ENCODE assay signal across 7 mouse cellular contexts in the genomic region with DNA sequence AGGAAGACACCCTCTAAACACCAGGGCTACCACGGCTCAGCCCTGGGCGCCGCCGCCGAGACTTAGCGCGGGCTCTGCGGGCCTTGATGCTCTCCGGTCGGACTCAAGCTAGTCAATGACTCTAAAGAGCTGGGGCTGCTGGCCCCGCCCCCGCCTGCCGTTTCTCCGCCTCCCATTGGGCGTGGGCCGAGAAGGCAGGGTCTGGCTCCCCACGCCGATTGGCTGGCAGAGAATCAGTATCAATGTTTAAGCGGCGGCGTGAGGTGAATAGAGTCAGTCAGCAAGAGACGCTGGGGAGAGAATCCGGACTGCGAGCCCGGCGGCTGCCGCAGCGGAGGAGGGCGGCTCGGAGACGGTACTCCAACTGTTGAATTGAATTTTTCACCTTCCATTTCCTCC. TPM values are rescaled to one million over a fixed set of nuclear protein-coding genes. Genes with fewer than 3 reads are reported as not detected.
DNase-seq lines count a peak whose midpoint lies in the region; ATAC-seq and TF ChIP-seq lines count a peak whose summit lies in the region.

A gene (plus strand): TSS at position 276 of the 399 bp plus-strand sequence.

- peak within 1 kb of the TSS; percentile 39 for H3K9ac ChIP-seq in kidney, embryonic 15.5 days
- peak within 1 kb of the TSS; percentile 20; the same call in 1 of the 2 replicates for H3K9ac ChIP-seq in limb, embryonic 15.5 days
- peak within 1 kb of the TSS; percentile 77 for H3K9ac ChIP-seq in midbrain, postnatal 0 days (replicated peaks; ENCODE audit: low read length, poor library complexity, severe bottlenecking)

- H3K27me3 ChIP-seq in heart, embryonic 10.5 days (ENCODE audit: insufficient read depth, poor library complexity, severe bottlenecking): peaks cover 26% of the 10 kb centered on the region
- peaks cover 43% of the 10 kb centered on the region for H3K27me3 ChIP-seq in kidney, embryonic 15.5 days
- H3K27me3 ChIP-seq in limb, embryonic 15.5 days: peaks cover 39% of the 10 kb centered on the region
- H3K27me3 ChIP-seq in midbrain, postnatal 0 days (ENCODE audit: insufficient read depth, low read length): no peaks in the 10 kb centered on the region

- DNase-seq in brain, embryonic 14.5 days (ENCODE audit: low read depth): peak; percentile 99
- DNase-seq in heart, embryonic 10.5 days (ENCODE audit: low spot score): peak; percentile 96
- peak; percentile 99 for DNase-seq in midbrain, postnatal 0 days (ENCODE audit: low spot score)
- DNase-seq in spleen, postnatal 36 days (ENCODE audit: low spot score in 2 of 2): peak; percentile 62 to 65

- H3K27ac ChIP-seq in heart, embryonic 10.5 days: peak within 1 kb of the TSS; percentile 79
- H3K27ac ChIP-seq in kidney, embryonic 15.5 days: peak within 1 kb of the TSS; percentile 80
- peak within 1 kb of the TSS; percentile 77 for H3K27ac ChIP-seq in limb, embryonic 15.5 days
- peak within 1 kb of the TSS; percentile 81 for H3K27ac ChIP-seq in midbrain, postnatal 0 days (ENCODE audit: low read depth, low read length)

- under 1% methylated on average over 31 of the region's 31 CpGs for WGBS in heart, embryonic 10.5 days
- WGBS in kidney, embryonic 15.5 days: 0% methylated on average over 31 of the region's 31 CpGs
- under 1% methylated on average over 31 of the region's 31 CpGs for WGBS in limb, embryonic 15.5 days
- 1% methylated on average over 31 of the region's 31 CpGs for WGBS in midbrain, postnatal 0 days

- H3K4me3 ChIP-seq in heart, embryonic 10.5 days: peak within 1 kb of the TSS; percentile 68
- peak within 1 kb of the TSS; percentile 59 for H3K4me3 ChIP-seq in kidney, embryonic 15.5 days (replicated peaks)
- peak within 1 kb of the TSS; percentile 57 for H3K4me3 ChIP-seq in limb, embryonic 15.5 days
- peak within 1 kb of the TSS; percentile 73 for H3K4me3 ChIP-seq in midbrain, postnatal 0 days (ENCODE audit: low read depth, low read length)

- peak; percentile 80; the same call in 1 of the 2 replicates for ATAC-seq in erythroblast, adult 5-6 weeks (replicated peaks; ENCODE audit: low FRiP score, poor library complexity, severe bottlenecking)
- peak; percentile 94 for ATAC-seq in kidney, embryonic 15.5 days (replicated peaks; ENCODE audit: low FRiP score)
- ATAC-seq in limb, embryonic 15.5 days (ENCODE audit: insufficient number of reproducible peaks, low FRiP score, low TSS enrichment, low read depth): peak; percentile 88
- ATAC-seq in midbrain, postnatal 0 days (ENCODE audit: low FRiP score): peak; percentile 91

- H3K4me1 ChIP-seq in heart, embryonic 10.5 days: peaks cover 18% of the 10 kb centered on the region
- H3K4me1 ChIP-seq in kidney, embryonic 15.5 days: peaks cover 50% of the 10 kb centered on the region
- peaks cover 44% of the 10 kb centered on the region for H3K4me1 ChIP-seq in limb, embryonic 15.5 days
- no peaks in the 10 kb centered on the region for H3K4me1 ChIP-seq in midbrain, postnatal 0 days (ENCODE audit: insufficient read depth, low read length)

- no peaks in the 10 kb centered on the region for H3K9me3 ChIP-seq in heart, embryonic 10.5 days
- no peaks in the 10 kb centered on the region for H3K9me3 ChIP-seq in kidney, embryonic 15.5 days (replicated peaks)
- no peaks in the 10 kb centered on the region for H3K9me3 ChIP-seq in limb, embryonic 15.5 days
- no peaks in the 10 kb centered on the region for H3K9me3 ChIP-seq in midbrain, postnatal 0 days (ENCODE audit: low read length)

- TF ChIP-seq CTCF in brain, embryonic 14.5 days (IDR thresholded peaks at IDR 0.05; ENCODE audit: borderline replicate concordance, extremely low read depth, insufficient read depth, insufficient read length): no peak
- no peak for TF ChIP-seq CTCF in midbrain, postnatal 0 days (IDR thresholded peaks at IDR 0.05)

- TF ChIP-seq POLR2A in brain, embryonic 14.5 days (IDR thresholded peaks at IDR 0.05; ENCODE audit: borderline replicate concordance, extremely low read depth, insufficient read depth, insufficient read length, poor library complexity, severe bottlenecking): peak; percentile 77; the same call in 1 of the 2 replicates

- peak within 1 kb of the TSS; percentile 91 for H3K4me2 ChIP-seq in kidney, embryonic 15.5 days
- H3K4me2 ChIP-seq in limb, embryonic 15.5 days: peak within 1 kb of the TSS; percentile 93
- H3K4me2 ChIP-seq in midbrain, postnatal 0 days (ENCODE audit: low read depth, low read length, poor library complexity, severe bottlenecking): peak within 1 kb of the TSS; percentile 81

- H3K36me3 ChIP-seq in heart, embryonic 10.5 days: no peaks in the 10 kb centered on the region
- H3K36me3 ChIP-seq in kidney, embryonic 15.5 days: no peaks in the 10 kb centered on the region
- no peaks in the 10 kb centered on the region for H3K36me3 ChIP-seq in limb, embryonic 15.5 days
- no peaks in the 10 kb centered on the region for H3K36me3 ChIP-seq in midbrain, postnatal 0 days (ENCODE audit: insufficient read depth, low read length)

RNA-seq across cellular contexts. Expression of the gene that starts here (rescaled TPM):
- 10.1 and 20.3 TPM in 2 replicates for polyA plus RNA-seq in brain, embryonic 14.5 days (2012; rRNA removed)
- total RNA-seq in erythroblast, adult 5-6 weeks (2015; ENCODE audit: low replicate concordance): not detected in 2 replicates
- not detected in 2 replicates for total RNA-seq in erythroblast, adult 5-6 weeks (2017; ENCODE audit: low replicate concordance)
- 1.5 and 3.4 TPM in 2 replicates for polyA plus RNA-seq in heart, embryonic 10.5 days (2016; fragmentation: Nextera tagmentation; extraction: Ambion mirVana)
- 7.5 TPM in 2 replicates for polyA plus RNA-seq in kidney, embryonic 15.5 days (2015; fragmentation: Nextera tagmentation; extraction: Ambion mirVana)
- 4.1 and 5.3 TPM in 2 replicates for polyA plus RNA-seq in limb, embryonic 15.5 days (2015; fragmentation: Nextera tagmentation; extraction: Ambion mirVana)
- total RNA-seq in midbrain, postnatal 0 days (2014; rRNA removed): 79.3 and 81.2 TPM in 2 replicates
- polyA plus RNA-seq in midbrain, postnatal 0 days (2015; fragmentation: Nextera tagmentation; extraction: Ambion mirVana): 33.8 and 42.2 TPM in 2 replicates

Comparison
In these comparisons a context has a peak if more than half of its experiments do, and no peak if none do; other contexts are left out.
1. Peak in every context shown above with its lines: DNase-seq, ATAC-seq, H3K4me3 ChIP-seq and H3K27ac ChIP-seq.
2. RNA of the gene that starts here (total RNA-seq): 79.3 to 81.2 TPM in midbrain, postnatal 0 days; not detected in erythroblast, adult 5-6 weeks; every median in the first group is over 10 times any median in the second.
3. Peak in ATAC-seq in erythroblast, adult 5-6 weeks; RNA of the gene not detected or under 1 TPM.
4. H3K9ac ChIP-seq: peak in every context shown above with its lines; median percentile 77 in midbrain, postnatal 0 days; 39 in kidney, embryonic 15.5 days; 20 in limb, embryonic 15.5 days.